ENCODE assay signal across 8 mouse cellular contexts in the genomic region with DNA sequence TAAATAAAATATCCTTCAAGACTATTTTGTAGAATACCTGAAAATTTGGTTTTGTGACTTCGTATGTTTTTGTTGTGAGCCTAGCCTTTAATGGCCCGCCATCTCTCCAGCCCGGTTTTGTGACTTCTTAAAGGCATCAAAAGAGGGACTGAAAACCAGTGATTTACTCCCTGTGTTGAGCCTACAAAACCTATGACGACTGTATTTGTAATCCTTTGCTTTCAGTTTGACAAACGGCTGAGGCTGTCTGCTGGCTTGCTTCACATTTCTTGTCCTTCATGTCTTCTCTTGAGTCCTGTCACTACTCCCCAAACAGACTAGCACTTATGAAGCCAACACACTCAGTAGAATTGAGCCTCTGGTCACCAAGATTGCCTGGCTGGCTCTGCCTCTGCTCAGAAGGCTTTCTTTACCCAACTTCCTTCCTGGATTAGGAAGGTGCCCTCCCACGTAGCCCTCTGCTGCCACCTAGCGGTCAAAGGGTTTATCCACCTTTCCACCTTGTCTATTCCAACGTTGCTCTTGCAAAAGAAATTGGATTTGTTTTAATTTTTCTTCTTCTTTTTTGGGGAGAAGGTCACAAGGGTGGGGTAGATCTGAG. TPM values are rescaled to one million over a fixed set of nuclear protein-coding genes. Genes with fewer than 3 reads are reported as not detected.
DNase-seq lines count a peak whose midpoint lies in the region; ATAC-seq lines count a peak whose summit lies in the region.

No protein-coding gene starts in this region.

- H3K36me3 ChIP-seq in heart, embryonic 11.5 days (ENCODE audit: control insufficient read depth, insufficient read depth, low read length), result no peaks in the 10 kb centered on the region
- H3K36me3 ChIP-seq in kidney, embryonic 16.5 days (ENCODE audit: insufficient read depth, low read length), result no peaks in the 10 kb centered on the region
- no peaks in the 10 kb centered on the region for H3K36me3 ChIP-seq in liver, embryonic 13.5 days

- H3K9me3 ChIP-seq in heart, embryonic 11.5 days (replicated peaks; ENCODE audit: control insufficient read depth, low read length), result no peaks in the 10 kb centered on the region
- no peaks in the 10 kb centered on the region for H3K9me3 ChIP-seq in kidney, embryonic 16.5 days (ENCODE audit: low read length)
- H3K9me3 ChIP-seq in liver, embryonic 13.5 days (replicated peaks), result no peaks in the 10 kb centered on the region

- 43% methylated on average over 8 of the region's 8 CpGs for WGBS in heart, embryonic 11.5 days (ENCODE audit: insufficient replicate concordance)
- 37% methylated on average over 8 of the region's 8 CpGs for WGBS in kidney, embryonic 16.5 days
- 36% methylated on average over 8 of the region's 8 CpGs for WGBS in liver, embryonic 13.5 days (ENCODE audit: insufficient replicate concordance)

- H3K4me3 ChIP-seq in heart, embryonic 11.5 days (ENCODE audit: low read depth, low read length), result no peak overlapping the region
- no peak overlapping the region for H3K4me3 ChIP-seq in kidney, embryonic 16.5 days (ENCODE audit: low read length)
- H3K4me3 ChIP-seq in liver, embryonic 13.5 days (replicated peaks), result 0 out of 2 replicates have a peak overlapping the region, but pooled peaks have one; percentile 1

- no peak overlapping the region for H3K27ac ChIP-seq in heart, embryonic 11.5 days (ENCODE audit: low read depth, low read length)
- no peak overlapping the region for H3K27ac ChIP-seq in kidney, embryonic 16.5 days (ENCODE audit: low read length)
- no peak overlapping the region for H3K27ac ChIP-seq in liver, embryonic 13.5 days

- ATAC-seq in CD4-positive, CD25-positive, alpha-beta regulatory T cell, adult 4 months, result peak; percentile 96
- no peak for ATAC-seq in heart, embryonic 11.5 days (replicated peaks; ENCODE audit: insufficient number of reproducible peaks, low FRiP score, low TSS enrichment)
- peak; percentile 70 for ATAC-seq in kidney, embryonic 16.5 days (ENCODE audit: low FRiP score, low TSS enrichment)
- peak; percentile 65 for ATAC-seq in liver, embryonic 13.5 days (ENCODE audit: low read depth)

- peak; percentile 45 for DNase-seq in brain, embryonic 18.5 days (ENCODE audit: low read depth, low spot score)
- DNase-seq in fat pad, adult 2 months (ENCODE audit: extremely low read depth, low read depth, low spot score), result peak; percentile 14
- DNase-seq in liver, embryonic 13.5 days, result peak; percentile 9
- peak; percentile 91 for DNase-seq in naive thymus-derived CD4-positive, alpha-beta T cell, adult 2 months (ENCODE audit: low read depth)
- DNase-seq in spleen, postnatal 4 days (ENCODE audit: low spot score in 2 of 2), result peak; percentile 80 to 96

- H3K27me3 ChIP-seq in heart, embryonic 11.5 days (ENCODE audit: control insufficient read depth, insufficient read depth, low read length), result no peaks in the 10 kb centered on the region
- no peaks in the 10 kb centered on the region for H3K27me3 ChIP-seq in kidney, embryonic 16.5 days (ENCODE audit: insufficient read depth, low read length)
- no peaks in the 10 kb centered on the region for H3K27me3 ChIP-seq in liver, embryonic 13.5 days

- peak overlapping the region; percentile 35 for H3K4me2 ChIP-seq in heart, embryonic 11.5 days
- peak overlapping the region; percentile 20; the same call in 1 of the 2 replicates for H3K4me2 ChIP-seq in kidney, embryonic 16.5 days (replicated peaks; ENCODE audit: low read depth, low read length)
- H3K4me2 ChIP-seq in liver, embryonic 13.5 days, result peak overlapping the region; percentile 33

- peak overlapping the region; percentile 46; the same call in 1 of the 2 replicates for H3K9ac ChIP-seq in heart, embryonic 11.5 days (ENCODE audit: low read depth, low read length)
- H3K9ac ChIP-seq in kidney, embryonic 16.5 days (replicated peaks; ENCODE audit: low read length), result peak overlapping the region; percentile 37; the same call in 1 of the 2 replicates
- no peak overlapping the region for H3K9ac ChIP-seq in liver, embryonic 13.5 days

- H3K4me1 ChIP-seq in heart, embryonic 11.5 days (ENCODE audit: control insufficient read depth, insufficient read depth, low read length), result no peaks in the 10 kb centered on the region
- H3K4me1 ChIP-seq in kidney, embryonic 16.5 days (ENCODE audit: insufficient read depth, low read length), result no peaks in the 10 kb centered on the region
- no peaks in the 10 kb centered on the region for H3K4me1 ChIP-seq in liver, embryonic 13.5 days (replicated peaks)

RNA-seq across cellular contexts. Expression of a gene that starts 16.8 kb away (rescaled TPM):
- not detected for polyA plus RNA-seq in CD4-positive, CD25-positive, alpha-beta regulatory T cell, adult 4 months (2017; shearing (Covaris generic))
- 0.34 and 0.57 TPM in 2 replicates for polyA plus RNA-seq in heart, embryonic 11.5 days (2014; fragmentation: Nextera tagmentation; extraction: Ambion mirVana)
- 0.17 and 0.24 TPM in 2 replicates for polyA plus RNA-seq in kidney, embryonic 16.5 days (2015; fragmentation: Nextera tagmentation; extraction: Ambion mirVana)
- polyA plus RNA-seq in liver, embryonic 13.5 days (2015; fragmentation: Nextera tagmentation; extraction: Ambion mirVana), result 2.7 and 4.1 TPM in 2 replicates

Comparison
In these comparisons a context has a peak if more than half of its experiments do, and no peak if none do; other contexts are left out.
1. DNase-seq: peak in every context shown above with its lines; median percentile 91 in naive thymus-derived CD4-positive, alpha-beta T cell, adult 2 months; 88 in spleen, postnatal 4 days; 45 in brain, embryonic 18.5 days; 14 in fat pad, adult 2 months; 9 in liver, embryonic 13.5 days.